Comparison of ENCODE assay signal across 8 mouse cellular contexts in genomic region chr10:39898874-39899371, GRCm38 (mm10). TPM values are rescaled to one million over a fixed set of nuclear protein-coding genes. Genes with fewer than 3 reads are reported as not detected.
DNase-seq lines count a peak whose midpoint lies in the region; ATAC-seq and TF ChIP-seq lines count a peak whose summit lies in the region.

TSS of gene Mfsd4b4 (minus strand) at chr10:39899238.

- intact Hi-C loops in heart, postnatal 36 days (cut with DNase I), result loop anchor here (2.0 to 5.0 kb wide), 2 partner anchors 62 to 167 kb away; partner anchors contain the start of genes Mfsd4b3 and Rev3l

- in situ Hi-C loops in ES-E14 (cut with MboI; ENCODE audit: low sequenced_read_pairs in 2 of 2, unreplicated experiment in 2 of 2), result no loop called here

- H3K27ac ChIP-seq in ES-E14 (ENCODE audit: insufficient read depth, low read depth, low read length, poor library complexity, severe bottlenecking), result peak within 1 kb of the TSS; percentile 68
- H3K27ac ChIP-seq in forebrain, embryonic 16.5 days (ENCODE audit: low read length), result peak within 1 kb of the TSS; percentile 68
- peak within 1 kb of the TSS; percentile 95 for H3K27ac ChIP-seq in layer of hippocampus, adult 2 months
- H3K27ac ChIP-seq in lung, embryonic 14.5 days (ENCODE audit: low read depth), result peak within 1 kb of the TSS; percentile 89
- H3K27ac ChIP-seq in olfactory bulb, adult 2 months (ENCODE audit: insufficient read depth, low read depth, low read length), result peak within 1 kb of the TSS; percentile 77
- H3K27ac ChIP-seq in thymus, adult 2 months (ENCODE audit: control insufficient read depth, insufficient read depth, low read length), result no peak within 1 kb of the TSS

- DNase-seq in ES-E14 (ENCODE audit: low read depth, low spot score), result peak; percentile 84
- DNase-seq in cerebellum, adult 18-20 months, result peak; percentile 90 to 91
- DNase-seq in heart, postnatal 36 days, result peak; percentile 80 to 83
- peak; percentile 82 to 86 for DNase-seq in layer of hippocampus, adult 2 months (ENCODE audit: low spot score in 2 of 2)
- peak; percentile 95 for DNase-seq in lung, embryonic 14.5 days
- peak; percentile 78 for DNase-seq in thymus, adult 2 months

- H3K27me3 ChIP-seq in forebrain, embryonic 16.5 days (replicated peaks; ENCODE audit: control insufficient read depth, insufficient read depth, low read length), result no peaks in the 10 kb centered on the region
- H3K27me3 ChIP-seq in lung, embryonic 14.5 days (ENCODE audit: insufficient read depth, low read length), result no peaks in the 10 kb centered on the region
- no peaks in the 10 kb centered on the region for H3K27me3 ChIP-seq in thymus, adult 2 months (ENCODE audit: control insufficient read depth, insufficient read depth, low read length)

- TF ChIP-seq POLR2A in olfactory bulb, adult 2 months (IDR thresholded peaks at IDR 0.05; ENCODE audit: insufficient read depth, low read depth, low read length), result peak; percentile 94
- peak; percentile 82 for TF ChIP-seq POLR2A in thymus, adult 2 months (IDR thresholded peaks at IDR 0.05; ENCODE audit: control insufficient read depth, extremely low read depth, insufficient read depth, low read length, poor library complexity)

- TF ChIP-seq CTCF in layer of hippocampus, adult 2 months (conservative IDR thresholded peaks at IDR 0.05), result no peak
- no peak for TF ChIP-seq CTCF in lung, embryonic 14.5 days (IDR thresholded peaks at IDR 0.05; ENCODE audit: low read depth)
- TF ChIP-seq CTCF in olfactory bulb, adult 2 months (IDR thresholded peaks at IDR 0.05; ENCODE audit: insufficient read depth, low read depth, low read length), result no peak
- TF ChIP-seq CTCF in thymus, adult 2 months (IDR thresholded peaks at IDR 0.05; ENCODE audit: borderline replicate concordance, control insufficient read depth, extremely low read depth, insufficient read depth, low read length, poor library complexity), result no peak

- peak within 1 kb of the TSS; percentile 96 for H3K4me2 ChIP-seq in forebrain, embryonic 16.5 days (ENCODE audit: low read length)
- H3K4me2 ChIP-seq in lung, embryonic 14.5 days, result peak within 1 kb of the TSS; percentile 90

- WGBS in forebrain, embryonic 16.5 days, result under 1% methylated on average over 41 of the region's 41 CpGs
- under 1% methylated on average over 41 of the region's 41 CpGs for WGBS in lung, embryonic 14.5 days
- WGBS in olfactory bulb, adult 2 months, result under 1% methylated on average over 41 of the region's 41 CpGs
- WGBS in thymus, adult 2 months, result under 1% methylated on average over 41 of the region's 41 CpGs

- H3K4me1 ChIP-seq in ES-E14 (ENCODE audit: control insufficient read depth in 2 of 2, insufficient read depth in 2 of 2, low read length in 2 of 2, poor library complexity in 1 of 2), result peaks cover 0 to 2% of the 10 kb centered on the region in 2 experiments; a peak in 1 of 4 replicates
- peaks cover 10% of the 10 kb centered on the region for H3K4me1 ChIP-seq in forebrain, embryonic 16.5 days (replicated peaks; ENCODE audit: control insufficient read depth, insufficient read depth, low read length)
- H3K4me1 ChIP-seq in lung, embryonic 14.5 days (ENCODE audit: insufficient read depth), result 0 out of 2 replicates have a peak, but pooled peaks cover 3% of the 10 kb centered on the region
- peaks cover 2% of the 10 kb centered on the region; the same call in 1 of the 2 replicates for H3K4me1 ChIP-seq in olfactory bulb, adult 2 months (ENCODE audit: control insufficient read depth, insufficient read depth, low read length)
- H3K4me1 ChIP-seq in thymus, adult 2 months (replicated peaks; ENCODE audit: control insufficient read depth, insufficient read depth, low read length), result 0 out of 2 replicates have a peak, but pooled peaks cover 4% of the 10 kb centered on the region

- H3K4me3 ChIP-seq in ES-E14 (ENCODE audit: insufficient read depth in 1 of 2, low read depth in 1 of 2, low read length in 2 of 2, poor library complexity in 1 of 2, severe bottlenecking in 1 of 2), result peak within 1 kb of the TSS; percentile 76 to 82
- H3K4me3 ChIP-seq in forebrain, embryonic 16.5 days (replicated peaks; ENCODE audit: low read length), result peak within 1 kb of the TSS; percentile 72
- peak within 1 kb of the TSS; percentile 61 for H3K4me3 ChIP-seq in layer of hippocampus, adult 2 months
- H3K4me3 ChIP-seq in lung, embryonic 14.5 days (ENCODE audit: low read depth, low read length), result peak within 1 kb of the TSS; percentile 67
- H3K4me3 ChIP-seq in olfactory bulb, adult 2 months (ENCODE audit: insufficient read depth, low read depth, low read length), result peak within 1 kb of the TSS; percentile 96
- peak within 1 kb of the TSS; percentile 64 for H3K4me3 ChIP-seq in thymus, adult 2 months (ENCODE audit: control insufficient read depth, insufficient read depth, low read length)

- H3K9me3 ChIP-seq in ES-E14 (ENCODE audit: control insufficient read depth, insufficient read depth, low read depth, low read length), result no peaks in the 10 kb centered on the region
- H3K9me3 ChIP-seq in forebrain, embryonic 16.5 days (ENCODE audit: control insufficient read depth, low read length), result no peaks in the 10 kb centered on the region
- no peaks in the 10 kb centered on the region for H3K9me3 ChIP-seq in lung, embryonic 14.5 days (ENCODE audit: low read depth, low read length)

- peak within 1 kb of the TSS; percentile 83 for H3K9ac ChIP-seq in ES-E14 (ENCODE audit: insufficient read depth, low read depth, low read length, poor library complexity, severe bottlenecking)
- H3K9ac ChIP-seq in forebrain, embryonic 16.5 days (replicated peaks; ENCODE audit: low read depth, low read length), result peak within 1 kb of the TSS; percentile 89
- H3K9ac ChIP-seq in lung, embryonic 14.5 days, result peak within 1 kb of the TSS; percentile 89

- ATAC-seq in forebrain, embryonic 16.5 days, result peak; percentile 98
- peak; percentile 98 for ATAC-seq in lung, embryonic 14.5 days (ENCODE audit: insufficient read depth)

- no peaks in the 10 kb centered on the region for H3K36me3 ChIP-seq in ES-E14 (ENCODE audit: control insufficient read depth, insufficient read depth, low read length, poor library complexity, severe bottlenecking)
- H3K36me3 ChIP-seq in forebrain, embryonic 16.5 days (ENCODE audit: control insufficient read depth, insufficient read depth), result no peaks in the 10 kb centered on the region
- H3K36me3 ChIP-seq in lung, embryonic 14.5 days (ENCODE audit: insufficient read depth), result no peaks in the 10 kb centered on the region
- H3K36me3 ChIP-seq in thymus, adult 2 months (ENCODE audit: control insufficient read depth, insufficient read depth, low read length), result no peaks in the 10 kb centered on the region

TF ChIP-seq in ES-E14, 5 proteins besides CTCF, POLR2A, EP300 and RAD21:
- peak; percentile 56; the same call in 1 of the 2 replicates for TF ChIP-seq HCFC1 (IDR thresholded peaks at IDR 0.05; ENCODE audit: borderline replicate concordance, insufficient read depth, low read length)
- no peak for TF ChIP-seq ZNF384 (IDR thresholded peaks at IDR 0.05; ENCODE audit: low read depth, low read length)
- TF ChIP-seq CHD2 (IDR thresholded peaks at IDR 0.05; ENCODE audit: low read depth, low read length), result peak; percentile 7; the same call in 1 of the 2 replicates
- TF ChIP-seq ZC3H11A (IDR thresholded peaks at IDR 0.05; ENCODE audit: borderline replicate concordance, low read depth, low read length), result no peak

RNA-seq across cellular contexts. Expression of gene Mfsd4b4, which starts in this region (rescaled TPM):
- 4.7 and 6.7 TPM in 2 replicates for total RNA-seq in ES-E14 (2012; rRNA removed)
- 4.7 and 5.2 TPM in 2 replicates for polyA plus RNA-seq in forebrain, embryonic 16.5 days (2015; fragmentation: Nextera tagmentation; extraction: Ambion mirVana)
- 1 to 10 TPM; 3.4 to 3.5 TPM for total RNA-seq in heart, postnatal 36 days (2021)
- total RNA-seq in layer of hippocampus, adult 2 months (2021), result 1 to 10 TPM; 7.8 to 7.9 TPM
- 5.5 and 6.3 TPM in 2 replicates for polyA plus RNA-seq in lung, embryonic 14.5 days (2014; fragmentation: Nextera tagmentation; extraction: Ambion mirVana)
- not detected in 2 replicates for polyA plus RNA-seq in olfactory bulb, adult 2 months (2012; ENCODE audit: insufficient read depth, insufficient read length, low replicate concordance, missing spikeins)
- polyA plus RNA-seq in thymus, adult 2 months (2012; rRNA removed), result 4.1 and 4.9 TPM in 2 replicates
